ENCODE assay signal across 14 mouse cellular contexts in genomic region chr11:74499521-74500099, GRCm38 (mm10).
DNase-seq lines count a peak whose midpoint lies in the region; ATAC-seq and TF ChIP-seq lines count a peak whose summit lies in the region.
"Had no signal": no experiment of that assay in that cellular context is flagged by ENCODE, and none has a peak within 500 bp of the region (broad histone marks: within the 10 kb centered on the region; RNA-seq: fewer than 3 reads in every experiment).

No protein-coding gene starts in this region.

- 56% methylated on average over 8 of the region's 8 CpGs for WGBS in kidney, adult 2 months
- WGBS in neural tube, embryonic 15.5 days: 64% methylated on average over 8 of the region's 8 CpGs
- 48% methylated on average over 8 of the region's 8 CpGs for WGBS in heart, embryonic 10.5 days
- 41% methylated on average over 8 of the region's 8 CpGs for WGBS in olfactory bulb, adult 2 months

- H3K27me3 ChIP-seq in kidney, adult 2 months (replicated peaks; ENCODE audit: control insufficient read depth, insufficient read depth, low read length): no peaks in the 10 kb centered on the region
- no peaks in the 10 kb centered on the region for H3K27me3 ChIP-seq in neural tube, embryonic 15.5 days (replicated peaks)
- no peaks in the 10 kb centered on the region for H3K27me3 ChIP-seq in heart, embryonic 10.5 days (ENCODE audit: insufficient read depth, poor library complexity, severe bottlenecking)
- H3K27me3 ChIP-seq: forebrain, embryonic 15.5 days had no signal

- no peaks in the 10 kb centered on the region for H3K36me3 ChIP-seq in kidney, adult 2 months (ENCODE audit: control insufficient read depth, insufficient read depth, low read length)
- H3K36me3 ChIP-seq in neural tube, embryonic 15.5 days: no peaks in the 10 kb centered on the region
- H3K36me3 ChIP-seq in heart, embryonic 10.5 days: no peaks in the 10 kb centered on the region
- H3K36me3 ChIP-seq: forebrain, embryonic 15.5 days had no signal

- no peak for ATAC-seq in neural tube, embryonic 15.5 days (ENCODE audit: low FRiP score)
- ATAC-seq: forebrain, embryonic 15.5 days had no signal

- no peak overlapping the region for H3K9ac ChIP-seq in neural tube, embryonic 15.5 days (replicated peaks)
- H3K9ac ChIP-seq: forebrain, embryonic 15.5 days; liver, embryonic 14.5 days had no signal

- no peak for TF ChIP-seq POLR2A in kidney, adult 2 months (IDR thresholded peaks at IDR 0.05; ENCODE audit: low read depth, low read length)
- no peak for TF ChIP-seq POLR2A in olfactory bulb, adult 2 months (IDR thresholded peaks at IDR 0.05; ENCODE audit: insufficient read depth, low read depth, low read length)

- H3K4me1 ChIP-seq in kidney, adult 2 months (ENCODE audit: control insufficient read depth, insufficient read depth, low read length): peaks cover 5% of the 10 kb centered on the region; the same call in 1 of the 2 replicates
- H3K4me1 ChIP-seq in neural tube, embryonic 15.5 days: peaks cover 10% of the 10 kb centered on the region
- H3K4me1 ChIP-seq in heart, embryonic 10.5 days: peaks cover 41% of the 10 kb centered on the region
- peaks cover 14% of the 10 kb centered on the region for H3K4me1 ChIP-seq in olfactory bulb, adult 2 months (ENCODE audit: control insufficient read depth, insufficient read depth, low read length)
- H3K4me1 ChIP-seq: forebrain, embryonic 15.5 days had no signal

- H3K4me3 ChIP-seq in kidney, adult 2 months (ENCODE audit: insufficient read depth, low read depth, low read length): no peak overlapping the region
- H3K4me3 ChIP-seq in neural tube, embryonic 15.5 days (replicated peaks): no peak overlapping the region
- H3K4me3 ChIP-seq in heart, embryonic 10.5 days: no peak overlapping the region
- H3K4me3 ChIP-seq in olfactory bulb, adult 2 months (ENCODE audit: insufficient read depth, low read depth, low read length): no peak overlapping the region
- H3K4me3 ChIP-seq: forebrain, embryonic 15.5 days had no signal

- H3K4me2 ChIP-seq in neural tube, embryonic 15.5 days: no peak overlapping the region
- H3K4me2 ChIP-seq: forebrain, embryonic 15.5 days had no signal

- H3K27ac ChIP-seq in kidney, adult 2 months (ENCODE audit: insufficient read depth, low read depth, low read length): peak overlapping the region; percentile 48; the same call in 1 of the 2 replicates
- H3K27ac ChIP-seq in neural tube, embryonic 15.5 days (replicated peaks): no peak overlapping the region
- peak overlapping the region; percentile 42; the same call in 1 of the 2 replicates for H3K27ac ChIP-seq in heart, embryonic 10.5 days
- peak overlapping the region; percentile 4 for H3K27ac ChIP-seq in olfactory bulb, adult 2 months (ENCODE audit: insufficient read depth, low read depth, low read length)
- H3K27ac ChIP-seq: forebrain, embryonic 15.5 days; liver, embryonic 14.5 days; stomach, postnatal 0 days had no signal

- no peaks in the 10 kb centered on the region for H3K9me3 ChIP-seq in neural tube, embryonic 15.5 days (replicated peaks)
- no peaks in the 10 kb centered on the region for H3K9me3 ChIP-seq in heart, embryonic 10.5 days
- H3K9me3 ChIP-seq: forebrain, embryonic 15.5 days had no signal

- no peak for TF ChIP-seq CTCF in kidney, adult 2 months (conservative IDR thresholded peaks at IDR 0.05; ENCODE audit: insufficient read depth, insufficient read length, low read depth, low read length)
- TF ChIP-seq CTCF in olfactory bulb, adult 2 months (IDR thresholded peaks at IDR 0.05; ENCODE audit: insufficient read depth, low read depth, low read length): no peak

- DNase-seq in kidney, adult 2 months: peak; percentile 21
- DNase-seq in kidney, adult 9 months: no peak
- DNase-seq in neural tube, embryonic 10.5 days (ENCODE audit: extremely low spot score, low spot score): peak; percentile 27
- no peak for DNase-seq in heart, embryonic 10.5 days (ENCODE audit: low spot score)
- no peak for DNase-seq in thymus, adult 18-20 months
- no peak for DNase-seq in spleen, postnatal 36 days (ENCODE audit: low spot score in 2 of 2)
- DNase-seq: cerebellum, adult 2 months; gastrocnemius, postnatal 14 days; lung, postnatal 36 days had no signal

Comparison
In these comparisons a context has a peak if more than half of its experiments do, and no peak if none do; other contexts are left out.
1. DNase-seq: peak in kidney, adult 2 months (single experiment) and neural tube, embryonic 10.5 days (single experiment); none in kidney, adult 9 months (single experiment), heart, embryonic 10.5 days (single experiment), thymus, adult 18-20 months (0 of 2) and spleen, postnatal 36 days (0 of 2).